Mouse (Mus musculus) urinary bladder, postnatal 25 days (tissue): ENCODE measurements around the gene Urm1.

ENCODE experiments used
- DNase-seq: peaks from one replicate; pipeline ENCODE4 v3.0.0; 2022; ENCODE audit warnings: low spot score

Gene Urm1

GRCm38 (mm10) chr2:29827709-29828024 is 7.8 kb downstream of the Urm1 start:
- DNase-seq: no peak

GRCm38 (mm10) chr2:29831106-29831505 is 11.2 kb downstream of the Urm1 start:
- DNase-seq: no peak

GRCm38 (mm10) chr2:29833796-29834195 is 13.9 kb downstream of the Urm1 start:
- DNase-seq: no peak

GRCm38 (mm10) chr2:29835391-29835899 is 15.6 kb downstream of the Urm1 start:
- DNase-seq: no peak

DNA sequence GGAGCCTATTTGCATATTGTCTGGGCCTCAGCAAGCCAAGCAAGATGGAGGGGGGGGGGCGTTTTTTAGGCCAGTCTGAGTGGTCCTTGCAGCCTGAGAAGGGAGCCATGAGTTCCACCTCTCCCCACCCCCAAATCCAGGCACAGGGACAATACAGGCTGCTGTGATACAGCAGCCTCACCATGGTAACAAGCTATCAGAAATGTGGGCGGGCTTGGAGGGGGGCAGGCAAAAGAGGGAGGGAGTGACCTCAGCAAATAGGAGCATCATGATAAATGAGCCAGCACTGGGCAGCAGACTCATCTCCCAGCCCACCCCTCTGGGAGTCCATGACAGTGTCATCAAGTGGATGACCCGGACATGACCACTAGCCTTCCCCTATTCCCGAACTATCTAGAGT is 19.6 kb downstream of the Urm1 start:
- no peak for DNase-seq

- no peak for DNase-seq
Observed at GRCm38 (mm10) chr2:29843231-29844105, 23.6 kb downstream of the Urm1 start.

- DNase-seq: no peak
Observed at GRCm38 (mm10) chr2:29844115-29844514, 24.2 kb downstream of the Urm1 start.

DNA sequence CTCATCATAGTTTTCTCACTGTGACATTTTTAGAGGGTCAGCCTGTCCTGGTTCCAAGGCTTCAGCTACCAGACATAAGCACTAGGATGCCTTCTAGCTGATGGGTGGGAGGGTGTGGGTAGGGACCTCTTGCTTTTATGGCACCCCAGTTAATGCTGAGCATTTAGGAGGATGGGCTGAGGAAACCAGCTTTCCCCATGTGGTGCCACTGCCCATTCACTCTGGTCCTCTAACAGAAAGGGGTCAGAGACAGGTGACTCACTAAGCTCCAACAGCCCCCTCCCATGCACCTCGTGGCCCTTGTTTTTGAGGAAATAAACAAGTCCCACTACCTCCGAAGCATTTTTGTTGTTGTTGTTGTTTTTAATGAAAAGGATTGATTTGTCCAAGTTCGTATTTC is 24.8 kb downstream of the Urm1 start:
- DNase-seq: no peak

- no peak for DNase-seq
Observed at GRCm38 (mm10) chr2:29845636-29846035, 25.8 kb downstream of the Urm1 start.

GRCm38 (mm10) chr2:29846061-29846853 is 26.4 kb downstream of the Urm1 start:
- no peak for DNase-seq

DNA sequence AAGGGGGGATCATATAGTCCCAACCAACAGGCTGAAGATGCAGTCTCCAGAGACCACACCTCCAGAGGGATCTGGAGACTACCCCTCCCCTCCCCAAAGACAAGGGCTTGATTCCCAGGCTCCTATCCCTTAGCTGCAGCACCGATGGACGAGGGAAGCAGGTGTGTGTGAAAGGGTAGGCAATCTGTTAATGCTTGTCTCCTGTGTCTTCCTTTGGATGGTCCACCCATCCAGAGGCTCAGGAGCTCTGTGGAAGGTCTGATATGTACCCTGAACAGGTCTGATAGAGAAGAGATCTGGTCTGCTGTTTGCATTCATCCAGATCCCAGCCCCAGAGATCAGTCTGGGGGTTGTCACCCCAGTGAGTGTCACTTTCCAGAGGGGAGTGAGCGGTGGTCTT is 27.0 kb downstream of the Urm1 start:
- DNase-seq: no peak

- no peak for DNase-seq
Observed at GRCm38 (mm10) chr2:29849041-29849440, 29.2 kb downstream of the Urm1 start.

GRCm38 (mm10) chr2:29849841-29850480 is 30.1 kb downstream of the Urm1 start:
- no peak for DNase-seq

DNA sequence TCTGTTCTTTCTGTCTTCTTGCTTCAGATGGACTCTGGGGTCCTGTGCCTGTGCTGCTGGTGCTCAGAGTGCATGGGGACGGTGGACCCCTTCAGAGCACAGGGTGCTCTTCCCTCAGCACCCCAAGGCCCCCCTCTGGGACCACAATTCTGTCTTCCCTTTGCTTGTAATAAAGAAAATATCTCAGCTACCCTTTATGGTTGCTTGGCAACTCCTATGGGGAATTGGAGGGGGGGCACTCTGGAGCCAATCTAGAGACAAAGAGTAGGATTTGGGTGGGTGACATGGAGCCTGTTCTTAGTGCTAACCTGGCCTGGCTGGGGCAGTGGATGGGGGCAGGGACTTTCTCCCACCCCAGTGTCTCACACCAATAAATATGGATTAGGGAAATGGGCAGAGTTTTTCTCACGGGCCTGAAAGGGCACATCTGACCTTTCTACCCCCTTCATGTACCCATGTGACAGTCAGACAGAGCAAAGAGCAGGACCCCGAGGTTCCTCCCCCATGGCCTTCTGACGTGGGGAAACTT is 33.1 kb downstream of the Urm1 start:
- no peak for DNase-seq

GRCm38 (mm10) chr2:29853736-29854135 is 33.9 kb downstream of the Urm1 start:
- DNase-seq: no peak

- no peak for DNase-seq
Observed at GRCm38 (mm10) chr2:29855585-29856210, 35.8 kb downstream of the Urm1 start.

DNA sequence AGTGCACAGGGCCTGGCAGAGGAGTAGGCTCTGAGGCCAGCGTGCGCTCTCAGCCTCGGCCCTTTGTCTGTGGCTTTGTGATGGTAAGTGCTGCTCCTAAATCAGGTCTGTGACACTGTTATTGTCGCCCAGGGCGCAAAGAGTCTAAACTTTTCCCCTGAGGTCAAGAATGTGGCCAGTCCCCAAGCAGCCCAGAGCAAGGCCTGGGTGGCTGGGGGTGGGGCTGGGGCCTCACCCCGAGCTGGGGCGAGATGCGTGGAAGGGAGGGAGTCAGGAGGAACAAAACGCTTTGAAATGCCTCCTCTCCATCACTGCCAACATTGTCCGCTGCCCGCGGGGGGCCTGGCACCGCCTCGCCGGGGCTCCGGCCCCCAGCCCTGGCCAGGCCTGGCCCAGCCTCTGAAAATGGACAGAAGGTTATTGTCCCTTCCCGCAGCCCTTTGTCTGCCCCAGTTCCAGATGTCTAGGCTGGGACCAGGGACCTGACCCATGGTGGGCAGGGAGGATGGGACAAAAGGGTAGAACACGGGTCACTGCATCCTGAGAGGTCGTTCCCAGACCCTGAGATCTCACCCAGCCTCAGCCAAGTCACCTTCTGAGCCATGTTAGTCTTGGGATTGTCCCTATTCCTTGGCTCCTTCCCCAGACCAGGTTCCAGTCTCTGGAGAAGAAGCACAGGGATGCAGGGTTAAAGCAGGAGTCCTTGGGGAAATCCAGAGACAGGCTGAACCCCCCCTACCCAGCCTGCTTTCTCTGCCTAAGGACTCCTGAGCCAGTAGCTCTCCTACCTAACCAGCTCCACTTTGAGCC is 36.8 kb downstream of the Urm1 start:
- DNase-seq: no peak

DNA sequence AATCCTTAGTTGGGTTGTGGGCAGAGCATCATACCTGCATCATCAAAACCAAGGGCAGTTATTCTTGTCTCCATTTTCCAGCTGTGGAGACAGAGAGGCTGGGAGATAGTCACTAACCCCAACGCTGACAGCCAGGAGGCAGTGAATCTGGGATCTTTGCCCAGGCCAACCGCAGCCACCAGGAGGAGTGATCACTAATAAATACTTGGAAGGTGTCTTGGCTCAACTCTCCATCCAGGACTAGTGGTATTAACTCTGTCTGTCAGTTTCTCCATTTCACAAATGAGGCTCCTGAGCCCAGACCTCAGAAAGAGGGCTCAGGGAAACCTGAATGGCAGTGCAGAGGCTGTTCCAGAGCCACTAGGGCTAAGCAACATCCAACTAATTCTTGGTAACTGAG is 37.5 kb downstream of the Urm1 start:
- DNase-seq: no peak

- no peak for DNase-seq
Observed at GRCm38 (mm10) chr2:29857967-29858366, 38.1 kb downstream of the Urm1 start.

DNA sequence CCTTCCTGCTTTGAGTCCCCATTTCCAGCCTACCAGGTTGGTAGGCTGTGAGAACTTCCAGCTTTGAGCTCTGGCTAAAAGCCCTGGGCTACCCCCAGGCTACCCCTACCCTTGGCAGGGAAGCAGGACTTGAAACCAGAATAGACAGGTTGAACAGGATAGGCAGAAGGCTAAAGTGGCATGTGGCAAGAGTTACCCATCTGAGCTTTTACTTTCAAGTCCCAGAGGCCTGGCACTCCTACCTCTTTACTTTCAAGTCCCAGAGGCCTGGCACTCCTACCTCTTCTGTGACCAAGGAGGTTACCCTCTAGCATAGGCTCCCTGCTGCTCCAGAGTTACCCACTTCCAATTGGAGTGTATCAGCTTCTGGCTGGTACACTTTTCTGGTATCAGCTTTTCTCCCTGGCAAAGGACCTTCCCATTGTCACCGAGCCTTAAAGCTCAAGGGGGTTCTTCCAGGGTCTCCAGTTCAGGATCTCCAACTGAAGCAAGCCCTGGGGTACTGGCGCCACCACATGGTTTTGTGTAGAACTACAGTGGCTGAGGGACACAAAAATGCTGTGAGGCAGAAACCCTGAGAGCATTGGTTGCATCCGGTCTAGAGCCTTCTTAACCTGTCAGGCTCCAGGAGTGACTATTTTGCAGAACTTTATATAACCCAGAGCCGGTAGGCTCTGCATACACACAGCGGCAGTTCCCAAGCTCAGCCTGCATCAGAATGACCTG is 39.0 kb downstream of the Urm1 start:
- no peak for DNase-seq
